Mouse (Mus musculus): ENCODE measurements around the gene Gm20916. TPM values are rescaled to one million over a fixed set of nuclear protein-coding genes. Genes with fewer than 3 reads are reported as not detected.

The Gm20916 gene
- polyA plus RNA-seq (2012; fragmentation: generic; extraction: Trizol): not detected

GRCm38 (mm10) chrY:79319265-79319664, at the start of gene Gm20916:
Gene Gm20916, plus strand, starts transcription at chrY:79319565.

Other genes with a start within 250 kb of the Gm20916 start
- gene Gm20917, start 168.4 kb upstream of the Gm20916 start, polyA plus RNA-seq (2012; fragmentation: generic; extraction: Trizol): not detected